Mouse (Mus musculus) heart, adult 2 months (tissue): Measurements from ENCODE around the gene Ppp2r3d.

Experiments
- CTCF ChIP-seq: fragments of 200-600 bp; IDR thresholded peaks from 2 replicates; pipeline ENCODE4 v1.8.1; 2022; ENCODE audit warnings: antibody characterized with exemption, mild to moderate bottlenecking, moderate library complexity
- EP300 ChIP-seq: fragments of 200-500 bp; IDR thresholded peaks from 2 replicates; pipeline ENCODE4 v1.6.1; 2011; ENCODE audit warnings: low read depth, low read length, control low read depth; ENCODE audit not compliant: insufficient read depth
- POLR2A ChIP-seq: fragments of 200-500 bp; IDR thresholded peaks from 2 replicates; pipeline ENCODE4 v1.6.1; 2011; ENCODE audit warnings: mild to moderate bottlenecking, low read depth, low read length, control low read depth; ENCODE audit not compliant: insufficient read depth

DNA sequence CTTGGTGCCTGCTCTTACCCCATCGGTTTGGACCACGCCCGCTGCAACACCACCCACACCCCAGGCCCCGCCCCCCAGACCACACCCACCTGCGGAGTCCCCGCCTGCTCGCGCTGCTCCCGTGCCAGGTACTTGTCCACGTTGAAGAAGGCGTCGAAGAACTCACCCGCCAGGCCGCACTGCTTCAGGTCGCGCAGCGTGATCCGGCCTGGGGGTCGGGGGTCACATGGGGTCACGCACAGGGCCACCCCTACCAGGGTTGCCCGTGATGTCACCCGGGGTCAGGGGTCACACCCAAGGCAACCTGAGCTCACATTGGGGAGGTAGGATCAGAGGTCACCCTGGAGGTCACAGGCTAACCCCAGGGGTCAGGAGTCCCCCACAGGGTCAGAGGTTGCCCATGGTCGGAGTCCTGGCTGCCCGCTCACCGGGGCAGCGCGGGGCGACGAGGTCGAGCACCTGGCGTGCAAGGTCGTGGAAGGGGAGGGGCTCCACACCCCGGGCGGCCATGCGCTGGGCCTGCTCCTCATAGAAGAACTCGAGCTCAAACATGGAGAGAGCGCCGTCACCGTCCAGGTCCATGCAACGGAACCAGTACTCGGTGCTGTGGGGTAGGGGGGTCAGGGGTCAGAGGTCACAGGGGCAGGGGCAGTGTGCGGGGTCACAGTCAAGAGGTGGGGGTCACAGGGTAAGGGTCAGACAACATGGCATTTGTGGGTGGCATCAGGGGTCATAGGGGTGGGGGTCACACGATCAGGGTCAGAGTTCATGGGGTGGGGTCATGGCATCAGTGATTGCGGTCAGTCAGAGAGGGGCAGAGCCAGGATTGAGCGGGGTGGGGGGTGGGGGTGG, 34.8 kb downstream of the Ppp2r3d start:
- no peak for TF ChIP-seq CTCF
- no peak for TF ChIP-seq EP300
- TF ChIP-seq POLR2A = no peak
